Mouse (Mus musculus) telencephalon, adult 2 months (tissue): ENCODE measurements around the gene Lrr1.

Source experiments
- DNase-seq: peaks from one replicate; pipeline ENCODE4 v3.0.0-alpha.2; 2011; ENCODE audit warnings: low read depth, low spot score

Gene Lrr1

DNA sequence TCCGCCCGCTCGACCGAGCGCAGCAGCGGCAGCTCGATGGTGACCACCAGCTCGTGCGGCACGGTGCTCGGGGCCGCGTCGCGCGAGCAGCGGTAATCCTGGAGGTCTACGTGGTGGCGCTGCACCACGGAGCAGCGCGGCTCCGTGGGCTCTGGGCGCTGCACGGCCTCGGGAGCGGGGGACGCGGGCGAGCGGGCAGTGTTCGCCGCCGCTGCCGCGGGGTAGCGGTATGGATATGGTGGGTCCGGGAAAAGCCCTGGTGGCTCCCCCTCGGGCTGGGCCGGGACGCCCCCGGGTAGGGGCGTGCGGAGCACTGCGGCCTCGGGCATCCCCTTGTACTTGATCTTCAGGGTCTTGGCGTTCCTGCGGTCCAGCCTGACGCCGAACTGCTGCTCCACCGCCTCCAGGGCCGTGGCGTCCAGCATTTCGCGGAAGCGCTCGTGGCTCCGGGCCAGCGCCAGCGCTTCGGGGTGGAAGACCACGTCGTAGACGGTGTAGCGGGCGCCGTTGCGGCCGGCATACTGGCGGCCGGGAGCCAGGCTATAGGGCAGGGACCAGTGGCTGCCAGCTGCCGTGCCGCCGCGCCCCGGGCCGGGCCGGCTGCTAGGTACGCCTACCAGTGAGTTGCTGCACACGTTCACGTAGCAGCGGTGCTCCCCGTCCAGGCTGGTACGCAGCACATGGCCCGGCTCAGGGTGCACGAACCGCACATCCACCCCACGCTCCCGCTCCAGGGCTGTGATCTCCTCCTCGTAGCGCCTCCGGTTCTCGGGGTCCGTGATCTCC, 29.0 kb downstream of the Lrr1 start:
- DNase-seq, result no peak

DNA sequence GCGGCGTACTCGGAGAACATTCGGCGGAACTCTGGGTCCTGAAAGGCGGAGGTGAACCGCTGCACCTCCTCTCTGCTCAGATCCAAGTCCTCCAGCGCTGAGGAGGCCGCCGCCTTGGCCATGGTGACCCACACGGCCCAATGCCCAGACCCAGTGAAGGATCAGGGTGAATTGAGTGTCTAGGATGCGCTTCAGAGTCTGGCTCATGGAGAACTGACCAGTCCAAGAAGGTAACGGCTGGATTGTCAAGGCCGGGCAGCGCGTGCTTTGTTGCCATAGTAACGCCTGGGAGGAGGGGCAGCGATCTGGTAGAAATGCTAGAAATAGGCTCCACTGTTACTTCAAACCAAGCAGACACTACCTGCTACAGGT, 29.5 kb downstream of the Lrr1 start, which contains the start of gene Dnaaf2:
Dnaaf2 (minus strand) TSS at position 266 of the 372 bp plus-strand sequence.
- DNase-seq, result no peak

GRCm38 (mm10) chr12:69198985-69199384, 30.4 kb downstream of the Lrr1 start:
- DNase-seq, result no peak

GRCm38 (mm10) chr12:69204052-69204833, 35.6 kb downstream of the Lrr1 start, which contains the start of gene Gm49384:
Gene Gm49384 (minus strand): TSS chr12:69204267.
- DNase-seq, result no peak

- DNase-seq, result no peak
Measured at GRCm38 (mm10) chr12:69207396-69207795, 38.8 kb downstream of the Lrr1 start.

DNA sequence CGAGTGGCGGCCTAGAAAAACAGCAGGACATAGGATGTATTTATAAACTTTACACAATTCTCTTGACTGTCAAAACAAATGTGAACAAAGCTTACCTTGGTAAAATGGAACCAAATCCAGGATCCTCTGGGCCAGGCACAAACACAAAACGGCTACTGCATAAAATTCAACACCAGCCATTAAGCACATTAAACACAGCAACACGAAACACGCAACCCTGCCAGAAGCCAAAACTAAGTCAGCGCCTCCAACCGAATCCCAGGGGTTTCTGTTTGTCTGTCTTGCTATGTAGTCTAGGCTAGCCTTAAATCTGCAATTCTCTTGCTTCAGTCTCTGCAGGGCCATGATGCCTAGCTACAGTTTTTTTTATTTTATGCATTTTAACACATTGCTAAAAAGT, 39.3 kb downstream of the Lrr1 start:
- DNase-seq, result no peak

- no peak for DNase-seq
Measured at GRCm38 (mm10) chr12:69208520-69208919, 39.9 kb downstream of the Lrr1 start.

GRCm38 (mm10) chr12:69210056-69210979, 41.7 kb downstream of the Lrr1 start:
- no peak for DNase-seq

GRCm38 (mm10) chr12:69211057-69211456, 42.4 kb downstream of the Lrr1 start:
- no peak for DNase-seq

DNA sequence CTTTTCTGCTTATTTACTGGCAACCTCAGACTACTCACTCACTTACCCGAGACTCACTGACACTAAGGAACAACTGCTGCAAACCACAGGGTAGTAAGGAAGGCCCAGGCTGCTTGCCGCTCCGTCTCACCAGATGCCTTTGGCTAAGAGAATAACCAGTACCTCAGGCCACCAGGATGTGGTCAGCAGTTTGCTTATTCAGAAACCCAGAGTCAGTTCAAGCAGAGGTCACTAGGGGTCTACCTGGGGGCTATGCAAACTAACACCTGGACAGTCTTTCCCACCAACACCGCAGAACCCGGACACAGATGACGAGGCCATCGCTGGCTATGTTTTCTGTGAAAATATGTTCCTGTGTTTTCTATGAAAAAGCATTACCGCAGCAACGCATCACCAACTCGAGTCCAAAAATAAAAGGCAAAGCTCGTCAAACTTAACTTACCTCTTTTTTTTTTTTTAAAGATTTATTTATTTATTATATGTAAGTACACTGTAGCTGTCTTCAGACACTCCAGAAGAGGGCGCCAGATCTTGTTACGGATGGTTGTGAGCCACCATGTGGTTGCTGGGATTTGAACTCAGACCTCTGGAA, 44.7 kb downstream of the Lrr1 start:
- DNase-seq, result no peak

DNA sequence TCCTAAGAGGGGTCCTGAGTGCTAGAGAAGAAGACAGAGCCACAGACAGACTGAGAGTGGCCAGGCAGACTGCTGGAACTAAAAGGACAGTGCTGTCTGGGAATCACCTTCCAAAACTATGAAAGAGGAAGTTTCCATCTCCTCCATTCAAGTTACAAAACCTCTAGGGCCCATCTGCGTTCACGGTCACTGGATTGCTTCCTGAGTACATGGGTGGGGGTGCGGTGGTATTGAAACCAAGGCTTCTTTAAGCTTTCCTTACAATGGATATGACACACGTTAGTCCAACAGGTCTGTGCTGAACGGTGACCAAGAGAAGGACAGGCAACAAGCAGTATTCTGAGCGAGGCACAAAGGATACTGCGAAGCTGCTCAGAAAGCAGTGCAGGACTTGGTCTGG, 45.8 kb downstream of the Lrr1 start:
- no peak for DNase-seq

DNA sequence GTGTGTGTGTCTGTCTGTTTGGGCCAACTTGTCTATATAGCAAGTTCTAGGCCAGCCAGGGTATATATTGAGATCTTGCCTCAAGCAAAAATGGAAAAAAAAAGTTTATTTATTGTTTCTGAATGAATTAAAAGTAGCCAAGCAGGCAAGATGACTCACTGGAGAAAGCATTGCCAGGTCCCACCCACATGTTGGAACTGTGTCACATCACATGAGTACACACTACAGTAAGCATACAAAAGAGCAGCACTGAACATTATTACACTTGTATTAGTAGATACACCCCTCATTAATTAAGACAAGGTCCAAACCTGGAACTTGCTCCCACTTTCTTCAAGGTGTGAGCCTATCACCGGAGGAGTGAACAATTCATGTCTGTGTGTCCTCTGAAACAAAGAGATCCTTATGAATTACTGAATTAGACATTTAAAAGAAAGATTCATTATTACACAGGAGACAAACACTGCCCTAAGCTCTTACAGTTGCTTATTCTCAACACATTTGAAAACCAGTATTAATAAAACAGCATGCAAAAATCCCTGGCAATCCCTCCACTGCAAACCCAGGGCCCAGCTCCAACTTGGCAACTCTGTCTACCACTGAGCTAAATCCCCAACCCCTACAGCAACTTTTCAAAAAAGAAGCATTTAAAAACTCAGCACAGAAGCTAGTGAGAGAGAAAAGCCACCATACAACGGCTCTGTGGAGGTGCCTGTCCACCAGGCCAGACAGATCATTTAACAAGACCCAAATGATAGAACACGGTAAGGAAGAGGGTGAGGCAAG, 46.6 kb downstream of the Lrr1 start:
- DNase-seq, result no peak

- DNase-seq, result no peak
Measured at GRCm38 (mm10) chr12:69216587-69216986, 48.0 kb downstream of the Lrr1 start.

- DNase-seq, result no peak
Measured at GRCm38 (mm10) chr12:69220613-69221277, 52.1 kb downstream of the Lrr1 start.

DNA sequence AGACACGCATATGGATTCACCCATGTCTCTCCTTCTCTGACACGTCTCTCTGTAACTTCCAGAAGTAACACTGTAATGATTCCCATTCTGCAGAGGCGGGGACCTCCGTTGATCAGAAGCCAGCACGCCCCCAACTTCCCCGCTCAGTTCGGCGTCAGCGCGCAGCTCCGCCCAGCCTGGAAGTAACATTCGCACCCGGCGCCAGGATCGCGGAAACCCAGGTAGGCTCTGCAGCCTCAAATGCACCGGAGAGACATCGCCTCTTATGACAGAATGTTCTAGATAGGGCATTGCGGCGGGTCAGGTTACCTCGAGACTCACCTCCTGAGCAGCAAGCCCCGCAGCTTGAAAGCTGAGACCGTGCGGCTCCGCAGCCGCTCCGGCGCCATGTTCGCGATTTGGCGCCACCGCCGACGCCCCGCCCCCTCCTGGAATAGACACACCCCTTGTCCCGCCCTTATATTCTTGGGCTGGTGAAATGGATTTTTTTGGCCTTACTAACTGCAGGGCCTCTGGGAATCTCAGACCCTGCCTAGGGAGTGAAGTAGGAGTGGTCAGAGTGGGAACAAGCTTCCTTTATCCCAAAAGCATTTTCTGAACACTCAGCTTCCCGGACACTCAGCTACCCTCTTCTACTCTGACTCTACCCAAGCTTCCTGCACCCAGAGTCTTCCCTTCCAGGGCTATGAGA, 59.3 kb downstream of the Lrr1 start, which contains the start of gene Pole2:
Pole2 (minus strand) TSS at position 420 of the 691 bp plus-strand sequence.
- DNase-seq, result peak; percentile 49
